Mouse (Mus musculus): ENCODE measurements around the gene Tnfrsf11a. TPM values are rescaled to one million over a fixed set of nuclear protein-coding genes. Genes with fewer than 3 reads are reported as not detected.

Tnfrsf11a gene
- polyA plus RNA-seq, 1 experiment from 2014 or later, result 0.46 TPM

- Histone ChIP-seq H3K9me3 (replicated peaks) (no peaks in the 10 kb centered on the region), H3K9ac (peak overlapping the region; percentile 53), H3K4me3 (peak overlapping the region; percentile 36), H3K4me2 (peak overlapping the region; percentile 66), H3K27ac (no peak overlapping the region), H3K4me1 (peaks cover 17% of the 10 kb centered on the region), H3K27me3 (0 out of 2 replicates have a peak, but pooled peaks cover 3% of the 10 kb centered on the region), H3K36me3 (ENCODE audit: poor library complexity, severe bottlenecking) (no peaks in the 10 kb centered on the region)
- WGBS, result under 1% methylated on average over 12 of the region's 12 CpGs
- peak; percentile 72 for ATAC-seq
Observed at GRCm38 (mm10) chr1:105843386-105843785, 62.9 kb downstream of the Tnfrsf11a start.

- ATAC-seq, result peak; percentile 50
- H3K4me2 ChIP-seq, result peak overlapping the region; percentile 66
- H3K4me1 ChIP-seq, result peaks cover 17% of the 10 kb centered on the region
- H3K9me3 ChIP-seq (replicated peaks), result no peaks in the 10 kb centered on the region
- H3K9ac ChIP-seq, result peak overlapping the region; percentile 53
- H3K4me3 ChIP-seq, result peak overlapping the region; percentile 36
- no peak overlapping the region for H3K27ac ChIP-seq
- no peaks in the 10 kb centered on the region for H3K36me3 ChIP-seq (ENCODE audit: poor library complexity, severe bottlenecking)
- 0 out of 2 replicates have a peak, but pooled peaks cover 3% of the 10 kb centered on the region for H3K27me3 ChIP-seq
- WGBS, result 8% methylated on average over 2 of the region's 2 CpGs
Observed at GRCm38 (mm10) chr1:105843856-105844255, 63.3 kb downstream of the Tnfrsf11a start.

- WGBS, result 2% methylated on average over 28 of the region's 28 CpGs
- peak; percentile 77 for ATAC-seq
- Histone ChIP-seq H3K4me2 (peak overlapping the region; percentile 66), H3K4me1 (peaks cover 17% of the 10 kb centered on the region), H3K27me3 (0 out of 2 replicates have a peak, but pooled peaks cover 3% of the 10 kb centered on the region), H3K4me3 (peak overlapping the region; percentile 36), H3K9ac (peak overlapping the region; percentile 53), H3K9me3 (replicated peaks) (no peaks in the 10 kb centered on the region), H3K36me3 (ENCODE audit: poor library complexity, severe bottlenecking) (no peaks in the 10 kb centered on the region), H3K27ac (no peak overlapping the region)
Observed at GRCm38 (mm10) chr1:105844341-105845006, 64.0 kb downstream of the Tnfrsf11a start.

- no peak overlapping the region for H3K9ac ChIP-seq
- no peaks in the 10 kb centered on the region for H3K9me3 ChIP-seq (replicated peaks)
- 83% methylated on average over 2 of the region's 2 CpGs for WGBS
- no peak overlapping the region for H3K27ac ChIP-seq
- H3K36me3 ChIP-seq (ENCODE audit: poor library complexity, severe bottlenecking), result no peaks in the 10 kb centered on the region
- ATAC-seq, result no peak
- H3K27me3 ChIP-seq, result 0 out of 2 replicates have a peak, but pooled peaks cover 3% of the 10 kb centered on the region
- H3K4me3 ChIP-seq, result no peak overlapping the region
- H3K4me1 ChIP-seq, result peaks cover 17% of the 10 kb centered on the region
- H3K4me2 ChIP-seq, result no peak overlapping the region
Observed at GRCm38 (mm10) chr1:105846431-105846830, 65.9 kb downstream of the Tnfrsf11a start.

- 0 out of 2 replicates have a peak, but pooled peaks cover 3% of the 10 kb centered on the region for H3K27me3 ChIP-seq
- ATAC-seq, result no peak
- H3K4me1 ChIP-seq, result peaks cover 11% of the 10 kb centered on the region
- H3K4me2 ChIP-seq, result no peak overlapping the region
- H3K27ac ChIP-seq, result no peak overlapping the region
- H3K9ac ChIP-seq, result no peak overlapping the region
- H3K9me3 ChIP-seq (replicated peaks), result no peaks in the 10 kb centered on the region
- 88% methylated on average over 8 of the region's 8 CpGs for WGBS
- no peak overlapping the region for H3K4me3 ChIP-seq
- no peaks in the 10 kb centered on the region for H3K36me3 ChIP-seq (ENCODE audit: poor library complexity, severe bottlenecking)
Observed at GRCm38 (mm10) chr1:105848806-105849205, 68.3 kb downstream of the Tnfrsf11a start.

- H3K9me3 ChIP-seq (replicated peaks), result no peaks in the 10 kb centered on the region
- H3K4me2 ChIP-seq, result no peak overlapping the region
- no peaks in the 10 kb centered on the region for H3K36me3 ChIP-seq (ENCODE audit: poor library complexity, severe bottlenecking)
- ATAC-seq, result no peak
- H3K27ac ChIP-seq, result no peak overlapping the region
- WGBS, result 84% methylated on average over 2 of the region's 2 CpGs
- no peak overlapping the region for H3K9ac ChIP-seq
- H3K4me1 ChIP-seq, result no peaks in the 10 kb centered on the region
- no peak overlapping the region for H3K4me3 ChIP-seq
- H3K27me3 ChIP-seq, result no peaks in the 10 kb centered on the region
Observed at GRCm38 (mm10) chr1:105851341-105851740, 70.8 kb downstream of the Tnfrsf11a start.

GRCm38 (mm10) chr1:105859740-105860139, 79.2 kb downstream of the Tnfrsf11a start:
- H3K27ac ChIP-seq, result no peak overlapping the region
- H3K4me2 ChIP-seq, result no peak overlapping the region
- no peak overlapping the region for H3K9ac ChIP-seq
- WGBS, result 92% methylated on average over 2 of the region's 2 CpGs
- H3K4me3 ChIP-seq, result no peak overlapping the region
- no peaks in the 10 kb centered on the region for H3K27me3 ChIP-seq
- no peak for ATAC-seq
- H3K9me3 ChIP-seq (replicated peaks), result no peaks in the 10 kb centered on the region
- no peaks in the 10 kb centered on the region for H3K4me1 ChIP-seq
- H3K36me3 ChIP-seq (ENCODE audit: poor library complexity, severe bottlenecking), result no peaks in the 10 kb centered on the region

GRCm38 (mm10) chr1:105876589-105876988, 96.1 kb downstream of the Tnfrsf11a start:
- H3K36me3 ChIP-seq (ENCODE audit: poor library complexity, severe bottlenecking), result no peaks in the 10 kb centered on the region
- no peak overlapping the region for H3K4me2 ChIP-seq
- H3K9me3 ChIP-seq (replicated peaks), result no peaks in the 10 kb centered on the region
- no peak overlapping the region for H3K9ac ChIP-seq
- H3K27me3 ChIP-seq, result no peaks in the 10 kb centered on the region
- no peak overlapping the region for H3K27ac ChIP-seq
- H3K4me3 ChIP-seq, result no peak overlapping the region
- H3K4me1 ChIP-seq, result peaks cover 6% of the 10 kb centered on the region; the same call in 1 of the 2 replicates
- WGBS, result 86% methylated on average over 6 of the region's 6 CpGs
- no peak for ATAC-seq

GRCm38 (mm10) chr1:105877808-105878207, 97.3 kb downstream of the Tnfrsf11a start:
- no peak overlapping the region for H3K4me2 ChIP-seq
- H3K4me1 ChIP-seq, result peaks cover 6% of the 10 kb centered on the region; the same call in 1 of the 2 replicates
- no peak overlapping the region for H3K27ac ChIP-seq
- 89% methylated on average over 5 of the region's 5 CpGs for WGBS
- H3K4me3 ChIP-seq, result no peak overlapping the region
- ATAC-seq, result no peak
- no peak overlapping the region for H3K9ac ChIP-seq
- H3K27me3 ChIP-seq, result no peaks in the 10 kb centered on the region
- no peaks in the 10 kb centered on the region for H3K36me3 ChIP-seq (ENCODE audit: poor library complexity, severe bottlenecking)
- H3K9me3 ChIP-seq (replicated peaks), result no peaks in the 10 kb centered on the region

- H3K4me1 ChIP-seq, result peaks cover 6% of the 10 kb centered on the region; the same call in 1 of the 2 replicates
- H3K9ac ChIP-seq, result no peak overlapping the region
- H3K4me3 ChIP-seq, result no peak overlapping the region
- H3K36me3 ChIP-seq (ENCODE audit: poor library complexity, severe bottlenecking), result no peaks in the 10 kb centered on the region
- no peaks in the 10 kb centered on the region for H3K9me3 ChIP-seq (replicated peaks)
- no peaks in the 10 kb centered on the region for H3K27me3 ChIP-seq
- no peak for ATAC-seq
- H3K27ac ChIP-seq, result no peak overlapping the region
- H3K4me2 ChIP-seq, result no peak overlapping the region
- 92% methylated on average over 11 of the region's 11 CpGs for WGBS
Observed at GRCm38 (mm10) chr1:105878416-105878815, 97.9 kb downstream of the Tnfrsf11a start.

- no peak overlapping the region; the same call in 1 of the 2 replicates for H3K9ac ChIP-seq
Observed at GRCm38 (mm10) chr1:105880555-105881304, 100.2 kb downstream of the Tnfrsf11a start.

GRCm38 (mm10) chr1:105881466-105881865, 100.9 kb downstream of the Tnfrsf11a start:
- WGBS, result 83% methylated on average over 7 of the region's 7 CpGs
- no peak for ATAC-seq
- no peaks in the 10 kb centered on the region for H3K9me3 ChIP-seq (replicated peaks)
- no peak overlapping the region for H3K4me3 ChIP-seq
- no peak overlapping the region for H3K27ac ChIP-seq
- no peaks in the 10 kb centered on the region for H3K36me3 ChIP-seq (ENCODE audit: poor library complexity, severe bottlenecking)
- peaks cover 6% of the 10 kb centered on the region; the same call in 1 of the 2 replicates for H3K4me1 ChIP-seq
- H3K9ac ChIP-seq, result no peak overlapping the region
- H3K27me3 ChIP-seq, result no peaks in the 10 kb centered on the region
- H3K4me2 ChIP-seq, result peak overlapping the region; percentile 52; the same call in 1 of the 2 replicates

More at GRCm38 (mm10) chr1:105880555-105881304, 100.2 kb downstream of the Tnfrsf11a start:
- Histone ChIP-seq H3K4me1 (peaks cover 6% of the 10 kb centered on the region; the same call in 1 of the 2 replicates), H3K9me3 (replicated peaks) (no peaks in the 10 kb centered on the region), H3K36me3 (ENCODE audit: poor library complexity, severe bottlenecking) (no peaks in the 10 kb centered on the region), H3K4me3 (peak overlapping the region; percentile 26), H3K27ac (no peak overlapping the region), H3K27me3 (no peaks in the 10 kb centered on the region), H3K4me2 (peak overlapping the region; percentile 52)
- ATAC-seq, result peak; percentile 61
- 9% methylated on average over 25 of the region's 25 CpGs for WGBS

All from forebrain, embryonic 13.5 days (tissue).